Mouse (Mus musculus): ENCODE results near the gene Nudt3. TPM values are rescaled to one million over a fixed set of nuclear protein-coding genes. Genes with fewer than 3 reads are reported as not detected.

The Nudt3 gene
- polyA plus RNA-seq, 1 experiment, result 43.2 TPM

DNA sequence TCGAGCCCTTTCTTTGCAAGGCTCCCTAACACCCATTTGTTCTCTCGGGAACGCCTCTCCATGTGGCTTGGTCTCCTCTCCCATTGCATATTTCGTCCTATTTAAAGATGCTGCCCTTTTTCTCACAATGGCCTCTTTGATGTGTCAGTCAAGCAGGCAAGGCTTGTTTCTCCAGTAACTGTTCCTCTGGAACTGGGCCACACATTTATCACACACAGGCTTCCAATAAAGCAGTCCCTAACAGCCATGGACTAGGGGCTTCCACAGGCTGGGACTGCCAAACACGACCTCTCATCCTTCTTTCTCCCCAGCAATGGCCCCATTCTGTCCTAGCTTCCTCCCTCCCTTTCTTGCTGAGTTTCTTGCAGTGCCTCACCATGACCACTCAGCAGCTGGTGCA is 3.4 kb upstream of the Nudt3 start:
- no peak for DNase-seq (ENCODE audit: low read depth in 1 of 2, low spot score in 2 of 2)
- no peaks in the 10 kb centered on the region; the same call in none of the 2 replicates for H3K4me1 ChIP-seq (ENCODE audit: control insufficient read depth, insufficient read depth, insufficient read length)
- H3K27ac ChIP-seq (ENCODE audit: insufficient read depth, low read length), result no peak overlapping the region
- peaks cover 17% of the 10 kb centered on the region for H3K36me3 ChIP-seq (ENCODE audit: control insufficient read depth, insufficient read depth, low read length)
- WGBS, result 85% methylated on average over 5 of the region's 5 CpGs
- no peaks in the 10 kb centered on the region for H3K27me3 ChIP-seq (ENCODE audit: control insufficient read depth, insufficient read depth, low read length)
- TF ChIP-seq CTCF (IDR thresholded peaks at IDR 0.05; ENCODE audit: extremely low read depth, insufficient read depth, insufficient read length, insufficient replicate concordance), result no peak
- no peak for TF ChIP-seq POLR2A (IDR thresholded peaks at IDR 0.05; ENCODE audit: low read depth, low read length)
- no peak overlapping the region for H3K4me3 ChIP-seq (ENCODE audit: extremely low read depth, insufficient read depth, insufficient read length)

GRCm38 (mm10) chr17:27625455-27626251 is 2.4 kb upstream of the Nudt3 start:
- 88% methylated on average over 7 of the region's 7 CpGs for WGBS
- Histone ChIP-seq H3K4me1 (ENCODE audit: control insufficient read depth, insufficient read depth, insufficient read length) (peaks cover 2% of the 10 kb centered on the region), H3K36me3 (ENCODE audit: control insufficient read depth, insufficient read depth, low read length) (peaks cover 7% of the 10 kb centered on the region), H3K27ac (ENCODE audit: insufficient read depth, low read length) (no peak overlapping the region), H3K27me3 (ENCODE audit: control insufficient read depth, insufficient read depth, low read length) (no peaks in the 10 kb centered on the region), H3K4me3 (ENCODE audit: extremely low read depth, insufficient read depth, insufficient read length) (no peak overlapping the region)
- DNase-seq (ENCODE audit: low read depth in 1 of 2, low spot score in 2 of 2), result no peak
- TF ChIP-seq CTCF (IDR thresholded peaks at IDR 0.05; ENCODE audit: extremely low read depth, insufficient read depth, insufficient read length, insufficient replicate concordance) (no peak), POLR2A (IDR thresholded peaks at IDR 0.05; ENCODE audit: low read depth, low read length) (no peak)

GRCm38 (mm10) chr17:27622611-27623359 is 510 bp downstream of the Nudt3 start:
- peaks cover 2% of the 10 kb centered on the region for H3K4me1 ChIP-seq (ENCODE audit: control insufficient read depth, insufficient read depth, insufficient read length)
- H3K27ac ChIP-seq (ENCODE audit: insufficient read depth, low read length), result peak overlapping the region; percentile 64
- H3K4me3 ChIP-seq (ENCODE audit: extremely low read depth, insufficient read depth, insufficient read length), result peak overlapping the region; percentile 95
- DNase-seq (ENCODE audit: low read depth in 1 of 2, low spot score in 2 of 2), result peak in 1 of 2 experiments; percentile 22
- no peaks in the 10 kb centered on the region for H3K27me3 ChIP-seq (ENCODE audit: control insufficient read depth, insufficient read depth, low read length)
- TF ChIP-seq CTCF (IDR thresholded peaks at IDR 0.05; ENCODE audit: extremely low read depth, insufficient read depth, insufficient read length, insufficient replicate concordance) (no peak), POLR2A (IDR thresholded peaks at IDR 0.05; ENCODE audit: low read depth, low read length) (no peak)
- under 1% methylated on average over 68 of the region's 80 CpGs for whole genome bisulfite sequencing
- no peaks in the 10 kb centered on the region for H3K36me3 ChIP-seq (ENCODE audit: control insufficient read depth, insufficient read depth, low read length)

DNA sequence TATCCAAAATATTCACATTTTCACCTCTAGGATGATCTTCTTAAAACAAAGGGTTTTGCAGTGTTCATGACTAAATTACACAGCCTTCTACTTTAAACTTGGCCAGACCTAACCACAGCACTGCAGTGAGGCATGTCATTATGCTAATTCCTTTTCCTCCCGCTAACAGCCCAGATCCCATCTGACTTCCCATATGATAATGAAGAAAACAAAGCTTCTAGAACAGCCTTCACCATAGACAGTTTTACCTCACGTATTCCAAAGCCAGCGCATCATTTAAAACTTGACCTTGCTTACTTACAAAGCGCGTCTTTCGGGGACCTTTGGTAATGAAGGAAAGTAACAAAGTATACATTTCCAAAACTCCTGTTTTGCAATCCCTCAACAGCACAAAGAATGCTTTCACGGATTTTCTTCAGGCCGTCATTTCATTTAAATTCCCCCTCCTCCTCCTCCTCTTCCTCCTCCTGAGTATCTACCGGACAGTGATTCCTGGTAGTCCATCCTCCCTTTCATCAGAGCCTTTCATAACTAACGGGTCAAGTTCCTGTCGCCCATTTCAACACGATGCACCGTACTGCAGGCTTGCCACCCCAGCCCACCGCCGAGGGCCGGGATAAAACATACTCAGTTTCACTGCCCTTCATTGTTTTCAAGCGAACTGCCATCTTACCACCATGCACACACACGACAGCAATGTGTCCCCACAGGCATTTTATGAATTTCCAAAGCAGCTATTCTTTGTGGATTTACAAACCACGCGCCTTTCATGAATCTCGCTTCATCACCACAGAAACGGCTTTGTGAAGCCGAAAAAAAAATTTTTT is 1.4 kb downstream of the Nudt3 start:
- Histone ChIP-seq H3K4me1 (ENCODE audit: control insufficient read depth, insufficient read depth, insufficient read length) (peaks cover 2% of the 10 kb centered on the region), H3K27ac (ENCODE audit: insufficient read depth, low read length) (no peak overlapping the region)
- DNase-seq (ENCODE audit: low read depth in 1 of 2, low spot score in 2 of 2), result no peak

DNA sequence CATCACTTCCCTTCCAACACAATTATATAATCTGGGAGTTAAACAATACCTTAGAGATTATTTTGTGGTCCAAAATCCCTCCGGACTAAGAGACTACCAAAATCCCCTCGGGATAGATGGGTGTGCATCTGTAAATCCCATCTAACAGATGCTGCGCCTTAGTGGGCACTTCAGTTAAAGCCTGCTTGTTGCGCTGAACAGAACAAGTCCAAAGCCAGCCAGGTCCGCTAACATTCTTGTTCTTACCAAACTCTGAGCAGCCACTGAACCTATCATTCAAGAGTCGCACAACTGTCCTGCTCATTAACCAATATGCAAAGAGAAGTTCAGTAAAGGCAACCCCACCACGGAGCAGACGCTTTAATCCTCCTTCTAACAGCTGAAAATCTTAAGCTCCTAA is 2.1 kb downstream of the Nudt3 start:
- WGBS, result 34% methylated on average over 8 of the region's 8 CpGs
- H3K4me1 ChIP-seq (ENCODE audit: control insufficient read depth, insufficient read depth, insufficient read length), result peaks cover 2% of the 10 kb centered on the region

More for the DNA sequence above, 1.4 kb downstream of the Nudt3 start:
- no peak for TF ChIP-seq CTCF (IDR thresholded peaks at IDR 0.05; ENCODE audit: extremely low read depth, insufficient read depth, insufficient read length, insufficient replicate concordance)
- WGBS, result 3% methylated on average over 23 of the region's 23 CpGs
- Histone ChIP-seq H3K4me3 (ENCODE audit: extremely low read depth, insufficient read depth, insufficient read length) (peak overlapping the region; percentile 95), H3K27me3 (ENCODE audit: control insufficient read depth, insufficient read depth, low read length) (no peaks in the 10 kb centered on the region), H3K36me3 (ENCODE audit: control insufficient read depth, insufficient read depth, low read length) (no peaks in the 10 kb centered on the region)

DNA sequence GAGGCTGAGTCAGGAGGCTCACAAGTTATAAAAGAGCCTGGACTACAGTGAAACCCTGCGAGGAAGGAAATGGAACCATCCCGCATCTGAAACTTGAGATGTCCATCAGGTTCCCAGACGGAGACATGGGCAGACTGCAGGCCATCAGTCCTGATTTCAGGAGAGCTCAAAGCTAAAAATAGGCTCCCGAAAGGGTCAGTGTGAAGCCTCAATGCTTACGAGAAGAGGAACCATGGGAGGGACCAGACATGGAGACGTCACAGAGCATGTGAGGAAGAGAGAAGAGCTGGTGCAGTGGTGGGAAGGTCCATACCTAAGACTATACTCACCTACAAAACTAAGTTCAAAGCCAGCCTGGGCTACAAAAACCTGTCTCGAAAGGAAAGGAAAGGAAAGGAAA is 7.9 kb downstream of the Nudt3 start:
- 74% methylated on average over 7 of the region's 7 CpGs for WGBS
- no peak overlapping the region for H3K27ac ChIP-seq (ENCODE audit: insufficient read depth, low read length)
- H3K4me3 ChIP-seq (ENCODE audit: extremely low read depth, insufficient read depth, insufficient read length), result no peak overlapping the region
- H3K36me3 ChIP-seq (ENCODE audit: control insufficient read depth, insufficient read depth, low read length), result no peaks in the 10 kb centered on the region
- H3K27me3 ChIP-seq (ENCODE audit: control insufficient read depth, insufficient read depth, low read length), result no peaks in the 10 kb centered on the region
- peaks cover 14% of the 10 kb centered on the region; the same call in 1 of the 2 replicates for H3K4me1 ChIP-seq (ENCODE audit: control insufficient read depth, insufficient read depth, insufficient read length)
- DNase-seq (ENCODE audit: low read depth in 1 of 2, low spot score in 2 of 2), result no peak
- TF ChIP-seq POLR2A (IDR thresholded peaks at IDR 0.05; ENCODE audit: low read depth, low read length) (no peak), CTCF (IDR thresholded peaks at IDR 0.05; ENCODE audit: extremely low read depth, insufficient read depth, insufficient read length, insufficient replicate concordance) (no peak)

More for the DNA sequence above, 2.1 kb downstream of the Nudt3 start:
- no peak overlapping the region for H3K27ac ChIP-seq (ENCODE audit: insufficient read depth, low read length)
- DNase-seq (ENCODE audit: low read depth in 1 of 2, low spot score in 2 of 2), result no peak
- no peaks in the 10 kb centered on the region for H3K36me3 ChIP-seq (ENCODE audit: control insufficient read depth, insufficient read depth, low read length)
- H3K27me3 ChIP-seq (ENCODE audit: control insufficient read depth, insufficient read depth, low read length), result no peaks in the 10 kb centered on the region
- TF ChIP-seq CTCF (IDR thresholded peaks at IDR 0.05; ENCODE audit: extremely low read depth, insufficient read depth, insufficient read length, insufficient replicate concordance), result no peak
- no peak for TF ChIP-seq POLR2A (IDR thresholded peaks at IDR 0.05; ENCODE audit: low read depth, low read length)
- H3K4me3 ChIP-seq (ENCODE audit: extremely low read depth, insufficient read depth, insufficient read length), result no peak overlapping the region
